19 mouse cellular contexts compared by ENCODE assay signal in genomic region chr10:95971942-95972341, GRCm38 (mm10). TPM values are rescaled to one million over a fixed set of nuclear protein-coding genes. Genes with fewer than 3 reads are reported as not detected.
A peak's percentile ranks its signal among the peaks of the same experiment; 100 is the strongest.
DNase-seq lines count a peak whose midpoint lies in the region; ATAC-seq and TF ChIP-seq lines count a peak whose summit lies in the region.
"Had no signal": no experiment of that assay in that cellular context is flagged by ENCODE, and none has a peak within 500 bp of the region (broad histone marks: within the 10 kb centered on the region; RNA-seq: fewer than 3 reads in every experiment).

No protein-coding gene starts in this region.

- H3K9ac ChIP-seq in heart, adult 2 months (ENCODE audit: low read depth, low read length) = no peak overlapping the region
- no peak overlapping the region for H3K9ac ChIP-seq in heart, embryonic 12.5 days
- H3K9ac ChIP-seq in MEL (ENCODE audit: control insufficient read depth, low read depth, low read length, poor library complexity, severe bottlenecking) = no peak overlapping the region
- no peak overlapping the region for H3K9ac ChIP-seq in midbrain, embryonic 15.5 days
- H3K9ac ChIP-seq: embryonic facial prominence, embryonic 12.5 days; forebrain, embryonic 15.5 days; hindbrain, embryonic 12.5 days; intestine, embryonic 15.5 days had no signal

- peak overlapping the region; percentile 73 for H3K27ac ChIP-seq in heart, adult 2 months
- no peak overlapping the region for H3K27ac ChIP-seq in heart, embryonic 12.5 days (ENCODE audit: poor library complexity, severe bottlenecking)
- H3K27ac ChIP-seq in MEL (ENCODE audit: control insufficient read depth, low read depth, low read length) (no peak overlapping the region), macrophage (peak overlapping the region; percentile 52; the same call in 1 of the 2 replicates)
- H3K27ac ChIP-seq in midbrain, embryonic 15.5 days = no peak overlapping the region
- H3K27ac ChIP-seq: embryonic facial prominence, embryonic 12.5 days; forebrain, embryonic 15.5 days; hindbrain, embryonic 12.5 days; intestine, embryonic 15.5 days had no signal

- TF ChIP-seq POLR2A in heart, adult 2 months (IDR thresholded peaks at IDR 0.05; ENCODE audit: insufficient read depth, low read depth, low read length) = no peak
- TF ChIP-seq POLR2A in MEL (IDR thresholded peaks at IDR 0.05; ENCODE audit: control insufficient read depth in 1 of 2, insufficient read depth in 1 of 2, low read depth in 1 of 2, low read length in 2 of 2, poor library complexity in 1 of 2) = no peak

- peaks cover 12% of the 10 kb centered on the region for H3K36me3 ChIP-seq in heart, adult 2 months (ENCODE audit: control insufficient read depth, insufficient read depth, low read length)
- H3K36me3 ChIP-seq in heart, embryonic 12.5 days = peaks cover 22% of the 10 kb centered on the region
- H3K36me3 ChIP-seq in MEL (ENCODE audit: control insufficient read depth in 1 of 2, insufficient read depth in 2 of 2, low read length in 2 of 2) (peaks cover 3 to 13% of the 10 kb centered on the region in 2 experiments; a peak in 3 of 4 replicates), macrophage (ENCODE audit: inconsistent target) (peaks cover 25% of the 10 kb centered on the region)
- H3K36me3 ChIP-seq in midbrain, embryonic 15.5 days (replicated peaks) = 0 out of 2 replicates have a peak, but pooled peaks cover 6% of the 10 kb centered on the region
- H3K36me3 ChIP-seq: intestine, embryonic 15.5 days had no signal

- TF ChIP-seq RAD21 in MEL (IDR thresholded peaks at IDR 0.05; ENCODE audit: low read depth, low read length) = no peak

- no peak for TF ChIP-seq EP300 in heart, adult 2 months (IDR thresholded peaks at IDR 0.05; ENCODE audit: insufficient read depth, low read depth, low read length)
- TF ChIP-seq EP300 in MEL (IDR thresholded peaks at IDR 0.05; ENCODE audit: low read depth in 1 of 2, low read length in 2 of 2) = no peak

- intact Hi-C loops in heart, adult 2 months (cut with DNase I) = no loop called here

- H3K4me1 ChIP-seq in heart, adult 2 months (ENCODE audit: control insufficient read depth, insufficient read depth, low read length) = peaks cover 10% of the 10 kb centered on the region
- H3K4me1 ChIP-seq in heart, embryonic 12.5 days (replicated peaks) = peaks cover 23% of the 10 kb centered on the region
- H3K4me1 ChIP-seq in MEL (ENCODE audit: control insufficient read depth in 1 of 2, insufficient read depth in 2 of 2, low read length in 2 of 2) = peaks cover 5 to 9% of the 10 kb centered on the region in 2 experiments; a peak in 3 of 4 replicates
- H3K4me1 ChIP-seq in midbrain, embryonic 15.5 days = no peaks in the 10 kb centered on the region
- H3K4me1 ChIP-seq: embryonic facial prominence, embryonic 12.5 days; forebrain, embryonic 15.5 days; hindbrain, embryonic 12.5 days; intestine, embryonic 15.5 days had no signal

- no peak for ATAC-seq in heart, embryonic 12.5 days (ENCODE audit: insufficient number of reproducible peaks, low FRiP score)
- ATAC-seq in midbrain, embryonic 15.5 days (replicated peaks) = no peak
- ATAC-seq: forebrain, embryonic 15.5 days; hindbrain, embryonic 16.5 days; intestine, embryonic 15.5 days had no signal

- no peak overlapping the region for H3K4me3 ChIP-seq in heart, adult 2 months
- H3K4me3 ChIP-seq in heart, embryonic 12.5 days = no peak overlapping the region
- H3K4me3 ChIP-seq in MEL (ENCODE audit: control insufficient read depth in 1 of 2, insufficient read depth in 1 of 2, low read depth in 2 of 2, low read length in 2 of 2) (no peak overlapping the region; a peak in 1 of 4 replicates), macrophage (ENCODE audit: inconsistent target) (no peak overlapping the region)
- H3K4me3 ChIP-seq in midbrain, embryonic 15.5 days = no peak overlapping the region
- H3K4me3 ChIP-seq: embryonic facial prominence, embryonic 12.5 days; forebrain, embryonic 15.5 days; hindbrain, embryonic 12.5 days; intestine, embryonic 15.5 days had no signal

- peaks cover 2% of the 10 kb centered on the region; the same call in 1 of the 2 replicates for H3K79me2 ChIP-seq in heart, adult 2 months (replicated peaks; ENCODE audit: control insufficient read depth, insufficient read depth, low read length)
- peaks cover 7% of the 10 kb centered on the region for H3K79me2 ChIP-seq in MEL (ENCODE audit: control insufficient read depth, insufficient read depth, low read length, poor library complexity)
- peaks cover 100% of the 10 kb centered on the region for H3K79me2 ChIP-seq in macrophage (ENCODE audit: inconsistent target)

- WGBS in heart, adult 2 months = 72% methylated on average over 3 of the region's 3 CpGs
- WGBS in heart, embryonic 12.5 days = 78% methylated on average over 3 of the region's 3 CpGs
- 93% methylated on average over 3 of the region's 3 CpGs for WGBS in macrophage (ENCODE audit: missing documents)
- WGBS in midbrain, embryonic 15.5 days = 90% methylated on average over 3 of the region's 3 CpGs

- H3K9me3 ChIP-seq in heart, embryonic 12.5 days (replicated peaks) = no peaks in the 10 kb centered on the region
- H3K9me3 ChIP-seq in MEL (replicated peaks; ENCODE audit: insufficient read depth, low read length) = no peaks in the 10 kb centered on the region
- no peaks in the 10 kb centered on the region for H3K9me3 ChIP-seq in midbrain, embryonic 15.5 days
- H3K9me3 ChIP-seq: embryonic facial prominence, embryonic 12.5 days; forebrain, embryonic 15.5 days; hindbrain, embryonic 12.5 days; intestine, embryonic 15.5 days had no signal

- no peak for TF ChIP-seq CTCF in heart, adult 2 months (IDR thresholded peaks at IDR 0.05)
- TF ChIP-seq CTCF in MEL (IDR thresholded peaks at IDR 0.05 in 2 of 3, conservative IDR thresholded peaks at IDR 0.05 in 1 of 3; ENCODE audit: control insufficient read depth in 1 of 3, insufficient read depth in 1 of 3, low read depth in 2 of 3, low read length in 3 of 3, poor library complexity in 1 of 3, severe bottlenecking in 1 of 3) = no peak

- H3K27me3 ChIP-seq in heart, adult 2 months (ENCODE audit: control insufficient read depth, insufficient read depth, low read length) = no peaks in the 10 kb centered on the region
- no peaks in the 10 kb centered on the region for H3K27me3 ChIP-seq in heart, embryonic 12.5 days (replicated peaks)
- H3K27me3 ChIP-seq in MEL (ENCODE audit: control insufficient read depth in 1 of 2, insufficient read depth in 2 of 2, low read length in 2 of 2) = no peaks in the 10 kb centered on the region
- H3K27me3 ChIP-seq in midbrain, embryonic 15.5 days (replicated peaks) = no peaks in the 10 kb centered on the region
- H3K27me3 ChIP-seq: embryonic facial prominence, embryonic 12.5 days; forebrain, embryonic 15.5 days; hindbrain, embryonic 12.5 days; intestine, embryonic 15.5 days had no signal

- H3K4me2 ChIP-seq in heart, embryonic 12.5 days = no peak overlapping the region
- no peak overlapping the region for H3K4me2 ChIP-seq in midbrain, embryonic 15.5 days
- H3K4me2 ChIP-seq: embryonic facial prominence, embryonic 12.5 days; forebrain, embryonic 15.5 days; hindbrain, embryonic 12.5 days; intestine, embryonic 15.5 days had no signal

- no peak for DNase-seq in heart, adult 2 months
- DNase-seq in CD4-positive helper T cell, adult 2 months (ENCODE audit: low read depth, low spot score) = peak; percentile 30
- no peak for DNase-seq in MEL (ENCODE audit: low read depth, low spot score)
- DNase-seq in frontal cortex, postnatal 36 days (ENCODE audit: low spot score in 2 of 2) = no peak
- DNase-seq: adrenal gland, adult 8-10 months; cerebellum, adult 11-12 months; cerebellum, adult 9-10 months; cerebellum, postnatal 25 days; gastrocnemius, postnatal 10 days; heart, postnatal 14 days; kidney, adult 18-20 months had no signal

TF ChIP-seq in MEL, 35 proteins besides CTCF, POLR2A, EP300 and RAD21:
- no peak for TF ChIP-seq MYC (IDR thresholded peaks at IDR 0.05; ENCODE audit: low read depth, low read length)
- TF ChIP-seq GATA1 (IDR thresholded peaks at IDR 0.05; ENCODE audit: low read depth, low read length) = peak; percentile 62
- no peak for TF ChIP-seq SIN3A (IDR thresholded peaks at IDR 0.05; ENCODE audit: low read length)
- TF ChIP-seq ETS1 (IDR thresholded peaks at IDR 0.05; ENCODE audit: low read depth, low read length) = no peak

RNA-seq across cellular contexts. Expression of gene Eea1, which starts 31.5 kb away (rescaled TPM):
- total RNA-seq in heart, adult 2 months (2021) = 10 to 100 TPM; 30.3 to 30.9 TPM
- 3.1 and 6.6 TPM in 2 replicates for polyA plus RNA-seq in heart, adult 2 months (2012; rRNA removed)
- polyA plus RNA-seq in heart, embryonic 12.5 days (2016; fragmentation: Nextera tagmentation; extraction: Ambion mirVana) = 22.1 and 23.8 TPM in 2 replicates
- total RNA-seq in MEL (2012; rRNA removed) = 10.2 and 10.7 TPM in 2 replicates
- polyA plus RNA-seq in MEL (2012; ENCODE audit: insufficient read depth in 1 of 2, insufficient read length in 2 of 2, low read depth in 1 of 2, low replicate concordance in 2 of 2, missing spikeins in 1 of 2) = 10 to 100 TPM in 1 of 2 experiments, 1 to 10 TPM in 1; 9.2 to 43.5 TPM
- total RNA-seq in macrophage (2018; cell fraction: chromatin; rRNA removed) = 100 to 1,000 TPM; 191 to 899 (median 305) TPM
- 100 to 1,000 TPM in 2 of 26 experiments, 10 to 100 TPM in 24; 44.5 to 117 (median 63.4) TPM for total RNA-seq in macrophage (2018; cell fraction: cytosol; rRNA removed)
- 100 to 1,000 TPM; 106 to 459 (median 215) TPM for total RNA-seq in macrophage (2018; cell fraction: nucleus; rRNA removed)
- 36.0 to 58.4 TPM (median 45.9 TPM) in 3 replicates for polyA plus RNA-seq in macrophage (2018)
- 21.1 and 22.7 TPM in 2 replicates for polyA plus RNA-seq in midbrain, embryonic 15.5 days (2015; fragmentation: Nextera tagmentation; extraction: Ambion mirVana)

Comparison
In these comparisons a context has a peak if more than half of its experiments do, and no peak if none do; other contexts are left out.
1. H3K27ac ChIP-seq: peak in heart, adult 2 months (single experiment) and macrophage (single experiment); none in heart, embryonic 12.5 days (single experiment), MEL (single experiment) and midbrain, embryonic 15.5 days (single experiment).